13 mouse cellular contexts compared by ENCODE assay signal in the genomic region with DNA sequence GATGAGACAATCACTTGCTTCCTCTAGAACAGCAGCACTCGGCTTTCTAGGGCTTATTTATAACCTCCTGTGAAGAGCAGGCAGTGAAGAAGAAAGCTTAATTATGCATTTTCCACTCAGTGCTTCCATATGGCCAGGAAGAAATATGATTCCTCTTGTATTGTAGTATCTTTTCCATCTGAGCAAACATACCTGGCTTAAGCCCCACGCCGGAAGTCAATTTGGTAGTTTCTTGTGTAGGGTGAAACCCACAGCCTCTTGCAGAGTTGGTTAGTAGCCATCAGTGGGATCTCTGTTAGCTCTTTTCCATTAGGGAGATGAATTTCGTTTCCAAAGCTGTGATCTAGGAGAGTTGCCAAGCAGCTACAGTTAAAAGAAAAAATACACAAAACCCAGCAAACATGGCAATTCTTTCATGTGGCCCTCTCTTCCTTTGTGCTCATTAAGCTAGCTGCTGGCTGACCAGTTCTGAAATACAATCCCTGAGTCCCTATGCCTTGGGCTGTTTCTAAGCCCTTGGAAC.
A peak's percentile ranks its signal among the peaks of the same experiment; 100 is the strongest.
DNase-seq lines count a peak whose midpoint lies in the region; ATAC-seq and TF ChIP-seq lines count a peak whose summit lies in the region.
"Had no signal": no experiment of that assay in that cellular context is flagged by ENCODE, and none has a peak within 500 bp of the region (broad histone marks: within the 10 kb centered on the region; RNA-seq: fewer than 3 reads in every experiment).

No protein-coding gene starts in this region.

- no peaks in the 10 kb centered on the region for H3K9me3 ChIP-seq in CH12.LX (replicated peaks; ENCODE audit: low read length)
- H3K9me3 ChIP-seq in embryonic facial prominence, embryonic 11.5 days (replicated peaks; ENCODE audit: control insufficient read depth, low read length) = no peaks in the 10 kb centered on the region
- H3K9me3 ChIP-seq in intestine, embryonic 15.5 days = no peaks in the 10 kb centered on the region
- H3K9me3 ChIP-seq: midbrain, embryonic 12.5 days; neural tube, embryonic 12.5 days; stomach, embryonic 15.5 days had no signal

- ATAC-seq in frontal cortex, adult (ENCODE audit: low TSS enrichment) = peak; percentile 84
- ATAC-seq in embryonic facial prominence, embryonic 11.5 days (replicated peaks; ENCODE audit: insufficient number of reproducible peaks, low FRiP score, low TSS enrichment, low read depth) = no peak
- ATAC-seq in intestine, embryonic 15.5 days = no peak
- no peak for ATAC-seq in megakaryocyte, adult 5-6 weeks (ENCODE audit: poor library complexity, severe bottlenecking)

- dilution Hi-C loops in CH12.LX (cut with MboI; ENCODE audit: extremely low pct_ligation_motif_present, extremely low pct_unique_long_range_greater_than_20kb, low sequenced_read_pairs) = no loop called here

- no peak for DNase-seq in frontal cortex, postnatal 14 days (ENCODE audit: low spot score in 2 of 2)
- peak; percentile 18 for DNase-seq in layer of hippocampus, adult 9-10 months (ENCODE audit: low spot score)
- DNase-seq in layer of hippocampus, postnatal 25 days (ENCODE audit: extremely low spot score in 1 of 2, low spot score in 1 of 2) = no peak
- no peak for DNase-seq in CH12.LX (ENCODE audit: extremely low read depth)
- DNase-seq in embryonic facial prominence, embryonic 11.5 days (ENCODE audit: low spot score) = peak; percentile 58
- DNase-seq: lung, adult 2 months had no signal

- TF ChIP-seq POLR2A in CH12.LX (IDR thresholded peaks at IDR 0.05; ENCODE audit: low read depth, low read length) = no peak

- H3K79me2 ChIP-seq in CH12.LX (replicated peaks; ENCODE audit: control insufficient read depth, extremely low read depth, insufficient read depth, poor library complexity, severe bottlenecking) = no peaks in the 10 kb centered on the region

- no peak overlapping the region for H3K4me2 ChIP-seq in CH12.LX (ENCODE audit: insufficient read depth, low read depth, poor library complexity, severe bottlenecking)
- H3K4me2 ChIP-seq in embryonic facial prominence, embryonic 11.5 days (ENCODE audit: low read depth, low read length) = no peak overlapping the region
- no peak overlapping the region for H3K4me2 ChIP-seq in intestine, embryonic 15.5 days (replicated peaks)
- H3K4me2 ChIP-seq: midbrain, embryonic 12.5 days; neural tube, embryonic 12.5 days; stomach, embryonic 15.5 days had no signal

- H3K36me3 ChIP-seq in CH12.LX (replicated peaks in 1 of 2; ENCODE audit: control insufficient read depth in 1 of 2, insufficient read depth in 1 of 2, low read length in 1 of 2) = no peaks in the 10 kb centered on the region
- no peaks in the 10 kb centered on the region for H3K36me3 ChIP-seq in embryonic facial prominence, embryonic 11.5 days (replicated peaks; ENCODE audit: control insufficient read depth, insufficient read depth, low read depth, low read length)
- H3K36me3 ChIP-seq in intestine, embryonic 15.5 days = no peaks in the 10 kb centered on the region
- H3K36me3 ChIP-seq: midbrain, embryonic 12.5 days; neural tube, embryonic 12.5 days; stomach, embryonic 15.5 days had no signal

- H3K9ac ChIP-seq in CH12.LX (ENCODE audit: insufficient read depth, low read depth) = no peak overlapping the region
- H3K9ac ChIP-seq in embryonic facial prominence, embryonic 11.5 days (replicated peaks; ENCODE audit: low read length) = no peak overlapping the region
- no peak overlapping the region for H3K9ac ChIP-seq in intestine, embryonic 15.5 days
- H3K9ac ChIP-seq: midbrain, embryonic 12.5 days; neural tube, embryonic 12.5 days; stomach, embryonic 15.5 days had no signal

- no peaks in the 10 kb centered on the region for H3K27me3 ChIP-seq in CH12.LX (replicated peaks)
- H3K27me3 ChIP-seq in embryonic facial prominence, embryonic 11.5 days (ENCODE audit: control insufficient read depth, insufficient read depth, low read length) = no peaks in the 10 kb centered on the region
- no peaks in the 10 kb centered on the region for H3K27me3 ChIP-seq in intestine, embryonic 15.5 days (replicated peaks)
- H3K27me3 ChIP-seq: midbrain, embryonic 12.5 days; neural tube, embryonic 12.5 days; stomach, embryonic 15.5 days had no signal

- 39% methylated on average over 4 of the region's 4 CpGs for WGBS in embryonic facial prominence, embryonic 11.5 days
- 43% methylated on average over 4 of the region's 4 CpGs for WGBS in intestine, embryonic 15.5 days

- no peak overlapping the region for H3K4me3 ChIP-seq in CH12.LX (replicated peaks in 1 of 3; ENCODE audit: low read depth in 2 of 3, low read length in 2 of 3, poor library complexity in 1 of 3)
- H3K4me3 ChIP-seq in embryonic facial prominence, embryonic 11.5 days (ENCODE audit: low read depth, low read length) = no peak overlapping the region
- H3K4me3 ChIP-seq in intestine, embryonic 15.5 days (replicated peaks) = no peak overlapping the region
- H3K4me3 ChIP-seq: midbrain, embryonic 12.5 days; neural tube, embryonic 12.5 days; stomach, embryonic 15.5 days had no signal

- in situ Hi-C loops in CH12.LX (cut with MboI; ENCODE audit: low pct_ligation_motif_present, low pct_unique_long_range_greater_than_20kb, low sequenced_read_pairs) = no loop called here

- no peak for TF ChIP-seq RAD21 in CH12.LX (IDR thresholded peaks at IDR 0.05; ENCODE audit: low read depth, low read length)

- no peak overlapping the region for H3K27ac ChIP-seq in CH12.LX (ENCODE audit: insufficient read depth, low read depth)
- no peak overlapping the region for H3K27ac ChIP-seq in embryonic facial prominence, embryonic 11.5 days (replicated peaks; ENCODE audit: low read depth, low read length)
- no peak overlapping the region for H3K27ac ChIP-seq in intestine, embryonic 15.5 days
- H3K27ac ChIP-seq: kidney, postnatal 0 days; midbrain, embryonic 12.5 days; neural tube, embryonic 12.5 days; stomach, embryonic 15.5 days had no signal

- peaks cover 15 to 65% of the 10 kb centered on the region in 2 experiments for H3K4me1 ChIP-seq in CH12.LX (ENCODE audit: control insufficient read depth in 1 of 2, insufficient read depth in 2 of 2)
- no peaks in the 10 kb centered on the region; the same call in 1 of the 2 replicates for H3K4me1 ChIP-seq in embryonic facial prominence, embryonic 11.5 days (ENCODE audit: control insufficient read depth, insufficient read depth, low read length)
- 0 out of 2 replicates have a peak, but pooled peaks cover 13% of the 10 kb centered on the region for H3K4me1 ChIP-seq in intestine, embryonic 15.5 days (replicated peaks)
- H3K4me1 ChIP-seq: midbrain, embryonic 12.5 days; neural tube, embryonic 12.5 days had no signal

- TF ChIP-seq EP300 in CH12.LX (IDR thresholded peaks at IDR 0.05; ENCODE audit: low read length) = peak; percentile 21; the same call in 1 of the 2 replicates

- TF ChIP-seq CTCF in CH12.LX (conservative IDR thresholded peaks at IDR 0.05 in 1 of 2, IDR thresholded peaks at IDR 0.05 in 1 of 2; ENCODE audit: low read depth in 2 of 2, low read length in 2 of 2) = no peak

TF ChIP-seq in CH12.LX, 34 proteins besides CTCF, POLR2A, EP300 and RAD21:
- TF ChIP-seq PAX5 (IDR thresholded peaks at IDR 0.05; ENCODE audit: low read length) (no peak), ZKSCAN1 (IDR thresholded peaks at IDR 0.05; ENCODE audit: borderline replicate concordance, low read depth, low read length) (no peak), TBP (conservative IDR thresholded peaks at IDR 0.05; ENCODE audit: low read depth, low read length) (no peak), HCFC1 (IDR thresholded peaks at IDR 0.05; ENCODE audit: low read depth, low read length) (no peak), IRF4 (IDR thresholded peaks at IDR 0.05; ENCODE audit: low read depth, low read length) (no peak), MEF2A (IDR thresholded peaks at IDR 0.05; ENCODE audit: borderline replicate concordance, low read depth, low read length) (no peak), ZC3H11A (IDR thresholded peaks at IDR 0.05; ENCODE audit: low read depth, low read length) (no peak), USF1 (IDR thresholded peaks at IDR 0.05; ENCODE audit: low read depth, low read length) (no peak), SIN3A (IDR thresholded peaks at IDR 0.05; ENCODE audit: low read length) (no peak), ETS1 (conservative IDR thresholded peaks at IDR 0.05; ENCODE audit: low read depth, low read length) (no peak), UBTF (IDR thresholded peaks at IDR 0.05; ENCODE audit: low read depth, low read length) (no peak)

Comparison
In these comparisons a context has a peak if more than half of its experiments do, and no peak if none do; other contexts are left out.
1. DNase-seq: peak in layer of hippocampus, adult 9-10 months (single experiment) and embryonic facial prominence, embryonic 11.5 days (single experiment); none in frontal cortex, postnatal 14 days (0 of 2), layer of hippocampus, postnatal 25 days (0 of 2) and CH12.LX (single experiment).